Comparison of ENCODE assay signal across 10 mouse cellular contexts in genomic region chr17:28143751-28144150, GRCm38 (mm10). TPM values are rescaled to one million over a fixed set of nuclear protein-coding genes. Genes with fewer than 3 reads are reported as not detected.
DNase-seq lines count a peak whose midpoint lies in the region; ATAC-seq lines count a peak whose summit lies in the region.
"Had no signal": no experiment of that assay in that cellular context is flagged by ENCODE, and none has a peak within 500 bp of the region (broad histone marks: within the 10 kb centered on the region; RNA-seq: fewer than 3 reads in every experiment).

No protein-coding gene starts in this region.

- DNase-seq in heart, postnatal 10 days, result no peak
- DNase-seq in A20 (ENCODE audit: low read depth, low spot score), result peak; percentile 30
- peak; percentile 54 for DNase-seq in forebrain, embryonic 14.5 days (ENCODE audit: low spot score)
- no peak for DNase-seq in layer of hippocampus, postnatal 36 days
- DNase-seq in ovary, postnatal 36 days (ENCODE audit: low spot score), result no peak
- DNase-seq in layer of hippocampus, postnatal 10 days (ENCODE audit: low spot score in 2 of 2), result no peak
- DNase-seq: gastrocnemius, postnatal 10 days had no signal

- H3K4me3 ChIP-seq in heart, embryonic 12.5 days, result 0 out of 2 replicates have a peak overlapping the region, but pooled peaks have one; percentile 72
- H3K4me3 ChIP-seq in forebrain, embryonic 14.5 days (ENCODE audit: low read depth, low read length), result peak overlapping the region; percentile 66
- peak overlapping the region; percentile 71 for H3K4me3 ChIP-seq in midbrain, embryonic 12.5 days

- H3K4me2 ChIP-seq in heart, embryonic 12.5 days, result peak overlapping the region; percentile 100
- peak overlapping the region; percentile 88 for H3K4me2 ChIP-seq in forebrain, embryonic 14.5 days (ENCODE audit: low read length)
- peak overlapping the region; percentile 74 for H3K4me2 ChIP-seq in midbrain, embryonic 12.5 days (replicated peaks)

- H3K9me3 ChIP-seq in heart, embryonic 12.5 days (replicated peaks), result no peaks in the 10 kb centered on the region
- no peaks in the 10 kb centered on the region for H3K9me3 ChIP-seq in forebrain, embryonic 14.5 days (replicated peaks; ENCODE audit: control insufficient read depth, low read length)
- no peaks in the 10 kb centered on the region for H3K9me3 ChIP-seq in midbrain, embryonic 12.5 days

- H3K4me1 ChIP-seq in heart, embryonic 12.5 days (replicated peaks), result peaks cover 42% of the 10 kb centered on the region
- peaks cover 24% of the 10 kb centered on the region for H3K4me1 ChIP-seq in forebrain, embryonic 14.5 days (ENCODE audit: control insufficient read depth, insufficient read depth, low read length)
- H3K4me1 ChIP-seq in midbrain, embryonic 12.5 days, result peaks cover 68% of the 10 kb centered on the region

- intact Hi-C loops in heart, postnatal 10 days (cut with DNase I), result no loop called here

- no peak overlapping the region for H3K27ac ChIP-seq in heart, embryonic 12.5 days (ENCODE audit: poor library complexity, severe bottlenecking)
- no peak overlapping the region for H3K27ac ChIP-seq in forebrain, embryonic 14.5 days (ENCODE audit: low read depth, low read length)
- peak overlapping the region; percentile 97 for H3K27ac ChIP-seq in midbrain, embryonic 12.5 days (replicated peaks)

- H3K36me3 ChIP-seq in heart, embryonic 12.5 days, result no peaks in the 10 kb centered on the region
- H3K36me3 ChIP-seq in forebrain, embryonic 14.5 days (ENCODE audit: control insufficient read depth, insufficient read depth, low read length), result no peaks in the 10 kb centered on the region
- H3K36me3 ChIP-seq in midbrain, embryonic 12.5 days, result no peaks in the 10 kb centered on the region

- peaks cover 96% of the 10 kb centered on the region for H3K27me3 ChIP-seq in heart, embryonic 12.5 days (replicated peaks)
- H3K27me3 ChIP-seq in forebrain, embryonic 14.5 days (replicated peaks; ENCODE audit: control insufficient read depth, insufficient read depth, low read length), result no peaks in the 10 kb centered on the region
- peaks cover 17% of the 10 kb centered on the region for H3K27me3 ChIP-seq in midbrain, embryonic 12.5 days

- ATAC-seq in heart, embryonic 12.5 days (ENCODE audit: insufficient number of reproducible peaks, low FRiP score), result no peak
- ATAC-seq in forebrain, embryonic 14.5 days, result no peak
- ATAC-seq in midbrain, embryonic 12.5 days (ENCODE audit: low FRiP score, low read depth), result no peak

- 3% methylated on average over 9 of the region's 9 CpGs for WGBS in heart, embryonic 12.5 days
- WGBS in forebrain, embryonic 14.5 days, result 7% methylated on average over 9 of the region's 9 CpGs
- under 1% methylated on average over 9 of the region's 9 CpGs for WGBS in midbrain, embryonic 12.5 days

- H3K9ac ChIP-seq in heart, embryonic 12.5 days, result no peak overlapping the region
- peak overlapping the region; percentile 46 for H3K9ac ChIP-seq in forebrain, embryonic 14.5 days (ENCODE audit: low read length)
- peak overlapping the region; percentile 92 for H3K9ac ChIP-seq in midbrain, embryonic 12.5 days (replicated peaks)

RNA-seq across cellular contexts. Expression of gene Scube3, which starts 1.8 kb away (rescaled TPM):
- polyA plus RNA-seq in heart, embryonic 12.5 days (2016; fragmentation: Nextera tagmentation; extraction: Ambion mirVana), result 1.1 and 1.2 TPM in 2 replicates
- 1 to 10 TPM in 1 of 2 experiments, under 1 TPM in 1; 0.82 to 1.0 TPM for total RNA-seq in heart, postnatal 10 days (2021)
- polyA plus RNA-seq in forebrain, embryonic 14.5 days (2014; fragmentation: Nextera tagmentation; extraction: Ambion mirVana), result 4.7 TPM in 2 replicates
- polyA plus RNA-seq in midbrain, embryonic 12.5 days (2016; fragmentation: Nextera tagmentation; extraction: Ambion mirVana), result 9.7 and 10.7 TPM in 2 replicates
- total RNA-seq in layer of hippocampus, postnatal 36 days (2021), result 1 to 10 TPM in 1 of 2 experiments, under 1 TPM in 1; 0.96 to 1.0 TPM
- 1 to 10 TPM; 2.5 to 3.5 TPM for total RNA-seq in layer of hippocampus, postnatal 10 days (2021)
- total RNA-seq: liver, adult 2 months had no signal

RNA-seq across cellular contexts. Expression of gene Zfp523, which starts 33.2 kb away (rescaled TPM):
- 26.8 and 27.1 TPM in 2 replicates for polyA plus RNA-seq in heart, embryonic 12.5 days (2016; fragmentation: Nextera tagmentation; extraction: Ambion mirVana)
- 10 to 100 TPM; 21.4 to 26.9 TPM for total RNA-seq in heart, postnatal 10 days (2021)
- polyA plus RNA-seq in forebrain, embryonic 14.5 days (2014; fragmentation: Nextera tagmentation; extraction: Ambion mirVana), result 31.0 and 33.9 TPM in 2 replicates
- polyA plus RNA-seq in midbrain, embryonic 12.5 days (2016; fragmentation: Nextera tagmentation; extraction: Ambion mirVana), result 49.7 and 52.6 TPM in 2 replicates
- total RNA-seq in layer of hippocampus, postnatal 36 days (2021), result 100 to 1,000 TPM; 101 to 112 TPM
- total RNA-seq in layer of hippocampus, postnatal 10 days (2021), result 10 to 100 TPM; 76.1 to 80.4 TPM

Comparison
In these comparisons a context has a peak if more than half of its experiments do, and no peak if none do; other contexts are left out.
1. DNase-seq: peak in A20 (single experiment) and forebrain, embryonic 14.5 days (single experiment); none in heart, postnatal 10 days (0 of 2), layer of hippocampus, postnatal 36 days (0 of 2), ovary, postnatal 36 days (single experiment) and layer of hippocampus, postnatal 10 days (0 of 2).
2. Peak in every context shown above with its lines, with median percentiles within 50 percentile points of each other: H3K4me2 ChIP-seq and H3K4me3 ChIP-seq.